ENCODE assay signal across 12 mouse cellular contexts in the genomic region with DNA sequence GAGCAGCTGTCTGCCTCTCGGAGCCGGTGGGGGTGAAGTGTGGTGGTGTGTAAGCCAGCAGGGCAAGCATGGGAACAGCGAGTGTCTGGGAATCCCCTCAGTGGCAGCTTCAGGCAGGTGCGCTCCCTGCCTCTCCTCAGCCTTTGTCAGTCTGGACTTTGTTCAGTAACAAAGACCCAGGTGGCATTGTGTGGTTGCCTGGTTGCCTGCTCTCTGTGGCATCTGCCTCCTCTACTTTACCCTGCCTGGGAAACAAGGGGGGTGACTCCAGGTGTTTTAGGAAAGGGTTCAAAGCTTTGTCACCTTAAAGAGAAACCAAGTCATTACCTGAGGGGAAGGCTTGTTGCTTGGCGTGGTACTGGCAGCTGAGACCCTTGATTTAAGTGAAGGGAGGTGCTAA.
"Had no signal": no experiment of that assay in that cellular context is flagged by ENCODE, and none has a peak within 500 bp of the region (broad histone marks: within the 10 kb centered on the region; RNA-seq: fewer than 3 reads in every experiment).

No protein-coding gene starts in this region.

- H3K9ac ChIP-seq: kidney, embryonic 15.5 days; limb, embryonic 13.5 days; liver, embryonic 14.5 days; midbrain, embryonic 13.5 days; neural tube, embryonic 15.5 days had no signal

- H3K4me1 ChIP-seq: midbrain, embryonic 13.5 days; neural tube, embryonic 15.5 days had no signal

- H3K36me3 ChIP-seq: midbrain, embryonic 13.5 days; neural tube, embryonic 15.5 days had no signal

- H3K4me3 ChIP-seq: kidney, embryonic 15.5 days; left cerebral cortex, adult 2 months; limb, embryonic 13.5 days; midbrain, embryonic 13.5 days; myocyte; neural tube, embryonic 15.5 days had no signal

- H3K4me2 ChIP-seq: kidney, embryonic 15.5 days; limb, embryonic 13.5 days; midbrain, embryonic 13.5 days; neural tube, embryonic 15.5 days had no signal

- H3K27me3 ChIP-seq: kidney, embryonic 15.5 days; limb, embryonic 13.5 days; midbrain, embryonic 13.5 days; neural tube, embryonic 15.5 days had no signal

- H3K9me3 ChIP-seq: kidney, embryonic 15.5 days; limb, embryonic 13.5 days; neural tube, embryonic 15.5 days had no signal

- ATAC-seq: inflammation-experienced regulatory T-cells, adult 6 months; midbrain, embryonic 13.5 days had no signal

- H3K27ac ChIP-seq: kidney, embryonic 15.5 days; left cerebral cortex, adult 2 months; limb, embryonic 13.5 days; liver, embryonic 14.5 days; midbrain, embryonic 13.5 days; neural tube, embryonic 15.5 days had no signal

- DNase-seq: kidney, adult 2 months; kidney, postnatal 14 days; lung, adult 18-20 months; right cerebral cortex, postnatal 14 days had no signal
